Mouse (Mus musculus) bone marrow macrophage, adult 2 months (primary cell): ENCODE data around the gene Spint2. TPM values are rescaled to one million over a fixed set of nuclear protein-coding genes. Genes with fewer than 3 reads are reported as not detected.

Experiments
- H3K27ac ChIP-seq: 2 replicates; pipeline ENCODE4 v1.5.1; 2012; ENCODE audit warnings: low read depth, low read length; ENCODE audit not compliant: insufficient read depth
- H3K4me1 ChIP-seq: 2 replicates; pipeline ENCODE4 v1.6.1; 2012; ENCODE audit warnings: low read length; ENCODE audit not compliant: control insufficient read depth, insufficient read depth
- H3K4me3 ChIP-seq: 2 replicates; pipeline ENCODE4 v1.5.1; 2012; ENCODE audit warnings: mild to moderate bottlenecking, low read length, moderate library complexity; ENCODE audit not compliant: insufficient read depth
- CTCF ChIP-seq: IDR thresholded peaks from 2 replicates; pipeline ENCODE4 v1.5.1; 2012; ENCODE audit warnings: low read depth, mild to moderate bottlenecking, low read length, moderate library complexity
- POLR2A ChIP-seq: IDR thresholded peaks from 2 replicates; pipeline ENCODE4 v1.6.1; 2012; ENCODE audit warnings: mild to moderate bottlenecking, low read depth, low read length, borderline replicate concordance
- polyA plus RNA-seq: library from polyadenylated mRNA; stranded (reverse); fragments of >200 nt; gene quantifications from 2 replicates; pipeline ENCODE4 v1.2.4, GENCODE M21; 2012; ENCODE audit not compliant: missing spikeins, insufficient read depth, insufficient read length

The Spint2 gene
- polyA plus RNA-seq, 1 experiment = 0.91 TPM

DNA sequence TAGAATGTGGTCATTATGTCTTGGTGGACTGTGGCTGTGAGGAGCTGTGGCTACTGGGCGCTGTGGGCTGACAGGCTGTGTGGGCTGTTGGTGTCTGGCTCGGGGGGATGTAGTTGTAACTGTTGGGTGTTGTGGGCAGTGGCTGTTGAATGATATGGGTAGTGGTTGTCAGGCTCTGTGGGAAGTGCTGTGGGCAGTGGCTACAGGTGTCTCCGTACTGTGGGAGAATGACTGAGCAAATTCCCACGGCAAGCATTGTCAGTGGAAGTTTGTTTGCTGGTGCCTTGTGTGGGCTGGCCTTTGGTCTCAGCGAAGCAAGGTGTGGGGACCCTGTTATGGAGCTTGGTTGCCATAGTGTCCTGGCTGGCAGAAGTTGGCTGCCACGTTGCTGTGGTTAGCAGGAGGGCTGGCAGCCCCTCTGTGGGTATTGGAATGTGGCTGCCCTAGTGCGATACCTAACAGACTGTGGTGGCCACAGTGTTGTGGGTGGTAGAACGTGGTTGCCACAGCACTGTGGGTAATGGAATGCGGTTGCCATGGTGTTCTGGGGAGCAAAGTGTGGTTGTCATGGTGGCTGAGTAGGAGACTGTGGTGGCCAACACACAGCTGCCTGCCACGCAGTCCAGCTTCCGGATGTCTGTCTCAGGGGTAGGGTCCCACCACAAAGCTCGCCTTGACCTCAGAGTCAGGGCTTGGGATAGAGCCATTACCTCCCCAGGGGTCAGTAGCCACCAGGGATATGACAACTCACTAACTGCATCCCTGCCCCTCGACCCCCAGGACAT is 33.3 kb upstream of the Spint2 start:
- Histone ChIP-seq H3K4me1 (no peaks in the 10 kb centered on the region), H3K27ac (no peak overlapping the region), H3K4me3 (no peak overlapping the region)
- TF ChIP-seq CTCF (no peak), POLR2A (no peak)

DNA sequence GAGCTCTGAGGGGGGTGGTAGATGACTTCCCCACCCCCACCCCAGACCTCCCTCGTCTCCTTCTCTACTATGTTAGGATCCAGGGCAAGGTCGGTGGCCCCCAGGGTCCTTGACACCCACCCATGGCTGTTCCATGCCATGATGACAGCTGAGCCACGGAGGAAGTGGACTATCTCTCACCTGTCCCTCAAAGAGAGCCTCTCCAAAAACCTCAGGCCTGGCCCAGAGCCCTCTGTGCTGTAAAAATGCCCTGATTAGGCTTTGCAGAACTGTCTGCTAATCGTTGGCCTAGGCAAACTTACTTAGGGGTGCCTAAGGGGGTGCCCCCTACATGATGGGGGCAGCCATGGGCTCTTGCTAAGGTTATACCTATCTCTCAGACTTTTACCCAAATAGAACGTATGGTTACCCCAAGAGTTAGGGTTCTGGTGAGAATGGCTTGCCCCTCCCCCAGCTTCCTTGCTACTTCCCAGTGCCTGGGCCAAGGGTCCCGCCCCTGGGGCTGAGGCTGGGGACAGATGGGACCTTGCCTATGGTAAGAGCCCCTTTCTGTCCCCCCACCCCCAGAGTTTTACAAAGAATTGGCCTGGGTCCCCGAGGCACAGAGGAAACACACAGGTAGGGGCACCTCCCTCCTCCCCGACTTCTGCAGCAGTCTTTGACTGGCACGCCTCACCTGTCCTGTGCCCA is 32.0 kb upstream of the Spint2 start:
- 0 out of 2 replicates have a peak, but pooled peaks cover 2% of the 10 kb centered on the region for H3K4me1 ChIP-seq
- no peak overlapping the region for H3K27ac ChIP-seq
- no peak overlapping the region for H3K4me3 ChIP-seq
- TF ChIP-seq POLR2A (no peak), CTCF (no peak)

DNA sequence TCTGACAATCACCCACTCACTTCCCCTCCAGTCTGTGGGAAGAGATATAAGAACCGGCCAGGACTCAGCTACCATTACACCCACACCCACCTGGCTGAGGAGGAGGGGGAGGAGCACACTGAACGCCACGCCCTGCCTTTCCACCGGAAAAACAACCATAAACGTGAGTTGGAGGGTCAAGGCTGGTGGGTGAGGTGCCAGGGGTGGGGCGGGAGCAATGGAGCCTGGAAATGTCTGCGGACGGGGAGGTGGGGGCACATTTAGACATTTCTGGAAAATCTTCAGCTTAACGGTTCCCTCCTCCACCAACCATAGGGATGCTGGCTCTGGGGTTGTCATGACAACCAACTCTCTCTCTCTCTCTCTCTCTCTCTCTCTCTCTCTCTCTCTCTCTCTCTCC is 31.3 kb upstream of the Spint2 start:
- 0 out of 2 replicates have a peak, but pooled peaks cover 5% of the 10 kb centered on the region for H3K4me1 ChIP-seq

DNA sequence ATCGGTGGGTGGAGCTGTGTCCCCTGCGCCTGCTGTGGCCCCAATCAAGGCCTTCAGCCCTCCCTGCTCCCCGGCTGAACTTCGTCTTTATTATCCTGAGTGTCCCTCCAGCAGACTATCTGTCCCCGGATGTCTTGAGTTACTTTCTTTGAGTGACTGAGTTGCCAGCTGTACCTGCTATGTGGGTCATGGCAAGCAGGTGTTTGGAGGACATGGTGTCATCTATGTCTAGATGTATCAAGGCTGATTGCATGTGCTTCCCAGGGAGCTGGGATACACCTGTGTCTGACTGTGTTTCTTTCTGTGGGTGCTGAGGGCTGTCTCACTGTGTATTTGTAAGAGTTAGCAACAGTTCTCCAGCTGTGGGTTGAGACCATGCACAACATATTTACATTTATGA is 28.0 kb upstream of the Spint2 start:
- Histone ChIP-seq H3K4me3 (peak overlapping the region; percentile 59), H3K4me1 (peaks cover 8% of the 10 kb centered on the region; the same call in 1 of the 2 replicates), H3K27ac (no peak overlapping the region)
- TF ChIP-seq CTCF (no peak), POLR2A (no peak)

More for the DNA sequence above, 31.3 kb upstream of the Spint2 start:
- TF ChIP-seq POLR2A (no peak), CTCF (no peak)
- Histone ChIP-seq H3K4me3 (no peak overlapping the region), H3K27ac (no peak overlapping the region)

DNA sequence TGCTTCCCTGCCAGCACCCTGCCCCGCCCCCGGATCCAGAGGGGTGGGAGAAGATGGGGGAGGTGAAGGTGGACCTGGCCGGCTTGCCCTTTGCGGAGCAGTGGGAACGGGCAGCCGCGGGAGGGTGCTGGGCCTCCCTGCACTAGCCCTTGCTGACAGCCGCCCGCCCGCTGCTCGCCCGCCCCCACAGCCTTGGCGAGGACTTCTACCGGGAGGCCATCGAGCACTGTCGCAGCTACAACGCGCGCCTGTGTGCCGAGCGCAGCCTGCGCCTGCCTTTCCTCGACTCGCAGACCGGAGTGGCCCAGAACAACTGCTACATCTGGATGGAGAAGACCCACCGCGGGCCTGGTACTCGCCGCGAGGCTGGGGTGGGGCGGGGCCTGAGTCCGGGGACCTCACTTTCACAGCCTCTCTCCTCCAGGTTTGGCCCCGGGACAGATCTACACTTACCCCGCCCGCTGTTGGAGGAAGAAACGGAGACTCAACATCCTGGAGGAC is 27.6 kb upstream of the Spint2 start:
- no peak overlapping the region for H3K27ac ChIP-seq
- TF ChIP-seq CTCF (no peak), POLR2A (no peak)
- H3K4me3 ChIP-seq = peak overlapping the region; percentile 59
- H3K4me1 ChIP-seq = peaks cover 8% of the 10 kb centered on the region; the same call in 1 of the 2 replicates

DNA sequence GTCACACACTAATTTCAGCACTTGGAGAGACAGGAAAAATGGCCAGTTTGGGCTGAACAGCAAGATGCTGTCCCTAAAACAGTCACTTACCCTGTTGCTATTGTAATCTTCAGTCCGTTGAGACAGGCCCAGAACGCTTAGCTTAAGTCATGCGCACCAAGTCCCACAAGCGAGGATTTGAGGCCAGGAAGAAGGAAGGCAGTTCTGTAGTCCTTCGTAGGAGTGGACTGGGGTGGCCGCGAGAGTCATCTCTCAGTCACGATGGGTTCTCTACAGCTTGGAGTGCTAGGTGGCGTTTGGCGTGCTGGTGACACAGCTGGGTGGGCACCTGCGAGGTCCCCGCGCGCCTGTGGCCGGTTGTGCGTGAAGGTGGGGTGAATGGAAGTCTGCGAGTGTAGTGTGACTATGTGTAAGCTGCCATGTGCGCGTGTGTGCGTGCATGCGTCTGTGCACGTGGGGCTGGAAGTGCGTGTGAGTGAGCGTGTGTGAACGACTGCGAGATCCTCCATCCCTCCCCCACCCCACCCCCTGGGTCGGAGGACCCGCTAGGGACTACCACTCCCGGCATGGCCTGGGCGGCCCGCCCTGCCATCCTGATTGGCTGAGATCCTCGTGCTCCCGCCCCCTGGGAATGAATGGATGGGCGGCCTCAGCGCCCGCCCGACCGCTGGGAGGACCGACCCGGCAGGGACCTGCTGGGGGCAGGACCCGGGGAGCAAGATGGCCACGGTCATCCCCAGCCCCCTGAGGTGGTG is 25.8 kb upstream of the Spint2 start:
- peak overlapping the region; percentile 25 for H3K27ac ChIP-seq
- H3K4me1 ChIP-seq = peaks cover 8% of the 10 kb centered on the region; the same call in 1 of the 2 replicates
- H3K4me3 ChIP-seq = peak overlapping the region; percentile 77
- TF ChIP-seq CTCF = no peak
- no peak for TF ChIP-seq POLR2A

DNA sequence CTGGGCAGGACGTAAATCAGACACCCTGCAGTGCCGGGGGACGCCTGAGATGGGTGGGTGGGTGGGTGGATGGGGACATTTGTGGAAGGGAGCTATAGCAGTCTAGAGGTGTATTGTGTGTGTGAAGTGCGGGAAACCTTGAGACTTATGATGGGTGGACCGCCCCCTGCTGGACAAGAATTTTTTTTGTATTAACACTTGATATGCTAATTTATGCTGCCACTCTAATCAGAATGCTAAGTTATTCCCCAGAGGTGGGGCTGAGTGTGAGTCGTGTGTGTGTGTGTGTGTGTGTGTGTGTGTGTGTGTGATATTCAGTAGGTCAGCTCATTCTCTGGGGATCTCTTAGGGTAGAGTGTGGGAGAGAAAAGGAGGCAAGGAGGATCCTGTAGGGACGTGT is 24.9 kb upstream of the Spint2 start:
- Histone ChIP-seq H3K4me3 (peak overlapping the region; percentile 8), H3K27ac (no peak overlapping the region), H3K4me1 (peaks cover 8% of the 10 kb centered on the region; the same call in 1 of the 2 replicates)
- TF ChIP-seq POLR2A = no peak
- TF ChIP-seq CTCF = no peak

DNA sequence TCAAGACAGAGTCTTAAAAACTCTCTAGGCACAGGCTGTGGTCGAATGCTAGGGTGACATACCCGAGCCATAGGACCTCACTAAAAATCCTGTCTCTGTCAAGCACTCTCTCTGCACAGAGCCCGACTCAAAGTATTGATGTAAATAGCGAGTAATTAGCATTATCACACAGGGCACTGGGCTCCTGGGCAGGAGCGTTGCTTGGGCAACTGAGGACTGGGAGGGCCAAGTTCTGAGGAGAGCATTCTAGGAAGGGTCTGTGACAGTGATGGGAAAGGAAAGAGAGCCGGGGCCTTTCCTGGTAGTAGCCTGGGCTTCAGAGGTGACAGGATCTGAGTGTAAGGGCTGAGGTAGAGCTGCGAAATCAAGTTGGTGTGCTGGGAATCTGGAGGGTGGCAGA is 24.4 kb upstream of the Spint2 start:
- peaks cover 8% of the 10 kb centered on the region; the same call in 1 of the 2 replicates for H3K4me1 ChIP-seq
- no peak overlapping the region for H3K4me3 ChIP-seq
- TF ChIP-seq POLR2A (no peak), CTCF (no peak)
- no peak overlapping the region for H3K27ac ChIP-seq

DNA sequence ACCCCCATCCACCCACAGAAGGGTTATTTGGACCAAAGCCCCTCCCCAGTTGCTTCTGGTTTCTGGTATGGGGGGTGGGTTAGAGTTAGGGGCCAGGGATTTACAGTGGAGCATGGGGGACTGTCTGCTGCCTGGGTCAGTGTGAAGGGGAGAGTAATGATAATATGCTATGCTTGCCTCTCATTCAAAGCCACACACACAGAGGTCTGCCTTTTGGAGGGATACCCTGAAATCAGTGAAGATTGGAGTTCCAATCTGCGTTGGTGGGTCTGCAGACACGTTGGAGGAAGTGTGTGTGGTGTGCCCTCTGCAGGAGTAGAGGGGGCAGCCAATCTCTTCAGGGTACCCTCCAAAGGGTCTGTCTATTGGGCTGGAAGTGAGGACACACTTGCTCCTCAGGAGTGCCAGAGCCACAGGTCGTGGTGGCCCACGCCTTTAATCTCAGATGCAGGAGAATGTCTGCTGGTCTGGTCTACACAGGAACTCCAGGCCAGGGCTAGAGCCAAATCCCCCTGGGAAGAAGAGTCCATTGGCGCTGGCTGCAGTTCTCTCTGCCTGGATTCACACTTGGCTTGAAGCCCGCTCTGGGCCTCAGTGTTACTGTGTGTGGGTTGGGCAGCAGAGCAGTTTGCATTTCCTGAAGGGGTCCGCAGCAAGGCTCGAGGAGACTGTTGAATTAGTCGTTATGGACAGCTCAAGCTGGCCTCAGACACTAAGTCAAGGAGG is 23.7 kb upstream of the Spint2 start:
- Histone ChIP-seq H3K4me1 (peaks cover 8% of the 10 kb centered on the region; the same call in 1 of the 2 replicates), H3K4me3 (peak overlapping the region; percentile 19; the same call in 1 of the 2 replicates), H3K27ac (no peak overlapping the region)
- no peak for TF ChIP-seq CTCF
